17 mouse cellular contexts compared by ENCODE assay signal in the genomic region with DNA sequence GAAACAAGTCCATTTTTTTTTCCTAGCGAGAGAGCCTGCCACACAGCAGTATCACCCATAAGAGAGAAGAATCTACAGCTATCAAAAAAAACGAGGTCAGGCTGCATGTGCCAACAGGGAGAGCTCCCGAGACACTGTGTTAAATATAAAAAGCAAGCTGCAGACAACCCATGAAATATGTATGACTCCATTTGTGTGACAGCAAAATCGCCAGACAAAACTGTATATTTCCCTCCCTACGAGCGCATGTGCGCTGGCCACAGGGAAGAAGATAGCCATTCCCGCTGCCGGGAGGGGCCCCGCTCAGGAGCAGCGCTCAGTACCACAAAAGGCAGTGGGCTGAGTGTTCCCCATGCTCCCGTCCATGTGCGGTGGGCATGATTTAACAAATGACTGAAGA.
DNase-seq lines count a peak whose midpoint lies in the region; ATAC-seq lines count a peak whose summit lies in the region.
"Had no signal": no experiment of that assay in that cellular context is flagged by ENCODE, and none has a peak within 500 bp of the region (broad histone marks: within the 10 kb centered on the region; RNA-seq: fewer than 3 reads in every experiment).

No protein-coding gene starts in this region.

- H3K4me1 ChIP-seq in neural tube, embryonic 12.5 days: peaks cover 20% of the 10 kb centered on the region
- peaks cover 16% of the 10 kb centered on the region for H3K4me1 ChIP-seq in forebrain, embryonic 15.5 days
- peaks cover 21% of the 10 kb centered on the region for H3K4me1 ChIP-seq in midbrain, embryonic 14.5 days (ENCODE audit: control insufficient read depth, insufficient read depth, low read length)

- peak overlapping the region; percentile 22; the same call in 1 of the 2 replicates for H3K4me2 ChIP-seq in neural tube, embryonic 12.5 days (replicated peaks)
- H3K4me2 ChIP-seq in forebrain, embryonic 15.5 days (replicated peaks): 0 out of 2 replicates have a peak overlapping the region, but pooled peaks have one; percentile 13
- H3K4me2 ChIP-seq in midbrain, embryonic 14.5 days (ENCODE audit: low read length): peak overlapping the region; percentile 30
- H3K4me2 ChIP-seq: heart, embryonic 13.5 days; limb, embryonic 15.5 days had no signal

- WGBS in neural tube, embryonic 12.5 days: 56% methylated on average over 13 of the region's 13 CpGs
- 47% methylated on average over 13 of the region's 13 CpGs for WGBS in forebrain, embryonic 15.5 days
- WGBS in midbrain, embryonic 14.5 days: 40% methylated on average over 13 of the region's 13 CpGs

- H3K27ac ChIP-seq in neural tube, embryonic 12.5 days: no peak overlapping the region
- H3K27ac ChIP-seq in forebrain, embryonic 15.5 days (replicated peaks): peak overlapping the region; percentile 57
- H3K27ac ChIP-seq in midbrain, embryonic 14.5 days (replicated peaks; ENCODE audit: low read depth, low read length): peak overlapping the region; percentile 75
- H3K27ac ChIP-seq: heart, embryonic 13.5 days; limb, embryonic 15.5 days had no signal

- intact Hi-C loops in left cerebral cortex, postnatal 4 days (cut with DNase I): no loop called here
- intact Hi-C loops in heart, postnatal 36 days (cut with DNase I): no loop called here

- no peak overlapping the region for H3K9ac ChIP-seq in neural tube, embryonic 12.5 days
- H3K9ac ChIP-seq in forebrain, embryonic 15.5 days (replicated peaks): no peak overlapping the region
- H3K9ac ChIP-seq in midbrain, embryonic 14.5 days (replicated peaks; ENCODE audit: low read length): peak overlapping the region; percentile 24; the same call in 1 of the 2 replicates
- H3K9ac ChIP-seq: heart, embryonic 13.5 days; limb, embryonic 15.5 days; liver, postnatal 0 days had no signal

- ATAC-seq in neural tube, embryonic 12.5 days (ENCODE audit: low FRiP score, low read depth): no peak
- ATAC-seq in forebrain, embryonic 15.5 days (replicated peaks): peak; percentile 53; the same call in 1 of the 2 replicates
- ATAC-seq in midbrain, embryonic 14.5 days (ENCODE audit: low FRiP score, low TSS enrichment): no peak; the same call in 1 of the 2 replicates
- ATAC-seq: CD4-positive, CD25-positive, alpha-beta regulatory T cell, adult 4 months; liver, postnatal 0 days had no signal

- no peaks in the 10 kb centered on the region for H3K27me3 ChIP-seq in neural tube, embryonic 12.5 days (replicated peaks)
- H3K27me3 ChIP-seq in forebrain, embryonic 15.5 days: no peaks in the 10 kb centered on the region
- H3K27me3 ChIP-seq in midbrain, embryonic 14.5 days (ENCODE audit: control insufficient read depth, insufficient read depth, low read length): peaks cover 16% of the 10 kb centered on the region
- H3K27me3 ChIP-seq: limb, embryonic 15.5 days had no signal

- no peak overlapping the region for H3K4me3 ChIP-seq in neural tube, embryonic 12.5 days
- H3K4me3 ChIP-seq in forebrain, embryonic 15.5 days: no peak overlapping the region
- H3K4me3 ChIP-seq in midbrain, embryonic 14.5 days (replicated peaks; ENCODE audit: low read depth, low read length): no peak overlapping the region
- H3K4me3 ChIP-seq: heart, embryonic 13.5 days; limb, embryonic 15.5 days had no signal

- DNase-seq in neural tube, embryonic 10.5 days (ENCODE audit: extremely low spot score, low spot score): no peak
- peak; percentile 72 for DNase-seq in midbrain, embryonic 14.5 days
- no peak for DNase-seq in kidney, adult 11 months
- no peak for DNase-seq in left cerebral cortex, postnatal 4 days
- no peak for DNase-seq in heart, postnatal 36 days
- DNase-seq: adrenal gland, postnatal 10 days; cerebellum, postnatal 10 days; embryo, embryonic 11 days; kidney, adult 9 months; liver, postnatal 0 days; lung, postnatal 36 days; thymus, adult 18-20 months had no signal

- H3K36me3 ChIP-seq in neural tube, embryonic 12.5 days: no peaks in the 10 kb centered on the region
- H3K36me3 ChIP-seq in forebrain, embryonic 15.5 days: no peaks in the 10 kb centered on the region
- H3K36me3 ChIP-seq in midbrain, embryonic 14.5 days (ENCODE audit: control insufficient read depth, insufficient read depth, low read length): no peaks in the 10 kb centered on the region
- H3K36me3 ChIP-seq: heart, embryonic 13.5 days; limb, embryonic 15.5 days had no signal

- H3K9me3 ChIP-seq in neural tube, embryonic 12.5 days: no peaks in the 10 kb centered on the region
- no peaks in the 10 kb centered on the region for H3K9me3 ChIP-seq in forebrain, embryonic 15.5 days
- H3K9me3 ChIP-seq in midbrain, embryonic 14.5 days (ENCODE audit: control insufficient read depth, low read length): no peaks in the 10 kb centered on the region
- H3K9me3 ChIP-seq: heart, embryonic 13.5 days; limb, embryonic 15.5 days had no signal
